Mouse (Mus musculus) G1E (cell line): Measurements from ENCODE around the gene Cwc27. TPM values are rescaled to one million over a fixed set of nuclear protein-coding genes. Genes with fewer than 3 reads are reported as not detected.

Experiments
- ATAC-seq: 2 replicates; pipeline ENCODE4 v1.8.0; 2016; ENCODE audit warnings: mild to moderate bottlenecking; ENCODE audit not compliant: insufficient number of reproducible peaks, poor library complexity, low FRiP score, severe bottlenecking; ENCODE audit errors: extremely low read depth
- DNase-seq: peaks from one replicate; pipeline ENCODE4 v3.0.0; 2012; ENCODE audit warnings: low spot score
- H3K27me3 ChIP-seq: 2 replicates; pipeline ENCODE4 v1.6.1; 2012; ENCODE audit warnings: mild to moderate bottlenecking, low read length, inconsistent platforms; ENCODE audit not compliant: insufficient read depth
- H3K36me3 ChIP-seq: replicated peaks from 2 replicates; pipeline ENCODE3; 2012; ENCODE audit warnings: mild to moderate bottlenecking, inconsistent platforms
- H3K4me1 ChIP-seq: 2 replicates; pipeline ENCODE4 v1.6.1; 2012; ENCODE audit warnings: low read depth, low read length, inconsistent platforms, mixed read lengths; ENCODE audit not compliant: insufficient read depth
- H3K4me3 ChIP-seq: 2 replicates; pipeline ENCODE4 v1.5.1; 2012; ENCODE audit warnings: low read depth, mild to moderate bottlenecking, inconsistent platforms, low read length, moderate library complexity, mixed read lengths
- H3K9me3 ChIP-seq: replicated peaks from 2 replicates; pipeline ENCODE4 v1.6.1; 2012; ENCODE audit warnings: inconsistent platforms
- CTCF ChIP-seq: IDR thresholded peaks from 2 replicates; pipeline ENCODE4 v1.5.1; 2012; ENCODE audit warnings: low read depth, low read length, inconsistent platforms, mixed read lengths
- GATA1 ChIP-seq: IDR thresholded peaks from 2 replicates; pipeline ENCODE4 v1.6.1; 2012; ENCODE audit warnings: borderline replicate concordance, low read length, inconsistent platforms, mixed read lengths
- GATA2 ChIP-seq: IDR thresholded peaks from 2 replicates; pipeline ENCODE4 v1.6.1; 2012; ENCODE audit warnings: low read depth, low read length, inconsistent platforms, borderline replicate concordance
- POLR2AphosphoS5 ChIP-seq: IDR thresholded peaks from 2 replicates; pipeline ENCODE4 v1.6.1; 2012; ENCODE audit warnings: low read depth, low read length, inconsistent platforms; ENCODE audit not compliant: insufficient replicate concordance
- TAL1 ChIP-seq: conservative IDR thresholded peaks from 2 replicates; pipeline ENCODE4 v1.6.1; 2012; ENCODE audit warnings: low read depth, low read length, inconsistent platforms, mixed read lengths
- polyA plus RNA-seq: library from polyadenylated mRNA; stranded (reverse); fragments of >175 nt; gene quantifications from 2 replicates; pipeline ENCODE4 v1.2.3, GENCODE M21; 2012
- total RNA-seq, 2 experiments: library from RNA; stranded (forward) in 1 of 2; stranded (reverse) in 1 of 2; fragments of 200-1000 nt in 1 of 2; fragments of >200 nt in 1 of 2; fragmentation: Nextera tagmentation in 1 of 2; gene quantifications; 2 replicates each; pipeline ENCODE4 v1.2.3; 2014 to 2017

Gene Cwc27
- total and polyA plus RNA-seq, 3 experiments, result 5.1 to 73.0 (median 36.3) TPM

DNA sequence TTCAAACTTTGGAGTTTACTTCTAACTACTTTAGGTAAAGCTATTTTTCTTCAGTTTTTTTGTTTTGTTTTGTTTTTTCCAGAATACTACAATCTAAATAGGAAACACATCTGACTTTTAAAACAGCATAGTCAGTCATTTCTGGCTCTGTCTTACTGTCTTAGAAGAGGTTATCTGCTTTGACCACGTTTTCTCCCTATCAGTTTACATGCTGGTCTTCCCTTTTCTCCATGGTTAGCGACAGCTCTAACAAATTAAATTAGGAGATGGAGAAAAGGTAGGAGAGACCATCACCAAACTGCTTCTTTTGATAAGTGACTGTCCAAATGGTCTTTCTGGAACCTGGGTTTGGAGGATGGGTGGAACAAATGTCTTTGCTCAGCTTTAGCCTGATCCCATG, 131.4 kb downstream of the Cwc27 start:
- H3K27me3 ChIP-seq, result no peaks in the 10 kb centered on the region
- ATAC-seq (no peak), DNase-seq (no peak)
- peaks cover 8% of the 10 kb centered on the region for H3K36me3 ChIP-seq
- H3K4me1 ChIP-seq, result no peaks in the 10 kb centered on the region
- no peak for TF ChIP-seq GATA2
- TF ChIP-seq POLR2AphosphoS5, result no peak
- TF ChIP-seq CTCF, result no peak
- no peak for TF ChIP-seq GATA1
- TF ChIP-seq TAL1, result no peak
- no peak overlapping the region for H3K4me3 ChIP-seq
- no peaks in the 10 kb centered on the region for H3K9me3 ChIP-seq

DNA sequence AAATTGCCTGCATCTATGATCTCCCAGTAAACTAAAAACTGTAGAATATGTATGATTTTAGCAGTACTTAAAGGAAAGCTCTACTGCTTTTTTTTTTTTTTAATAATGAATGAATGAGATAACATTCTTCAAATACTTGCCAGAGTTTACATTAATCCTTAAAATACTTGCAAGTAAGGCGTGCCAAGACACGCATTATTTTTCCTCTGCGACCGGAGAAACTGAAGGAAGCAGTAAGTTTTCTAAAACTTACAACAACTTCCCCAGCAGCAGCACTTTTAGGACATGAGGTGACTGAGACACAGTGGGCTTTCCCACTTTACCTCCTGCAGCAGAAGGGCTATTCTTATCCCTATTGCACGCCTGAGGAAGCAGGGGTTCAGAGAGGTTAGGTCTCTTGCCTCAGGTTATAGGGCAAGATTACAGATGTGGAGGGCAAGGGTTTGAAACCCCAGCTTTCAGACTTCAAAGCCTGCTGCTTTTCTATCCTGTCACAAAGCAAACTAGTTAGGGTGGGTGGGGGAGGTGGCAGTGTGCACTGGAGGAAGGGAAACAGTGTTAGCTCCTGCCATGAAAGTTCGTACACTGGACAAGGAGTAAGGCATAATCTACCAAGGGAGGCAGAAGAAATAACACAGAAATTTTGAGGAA, 132.5 kb downstream of the Cwc27 start:
- Histone ChIP-seq H3K4me3 (no peak overlapping the region), H3K36me3 (peaks cover 8% of the 10 kb centered on the region), H3K9me3 (no peaks in the 10 kb centered on the region), H3K4me1 (no peaks in the 10 kb centered on the region), H3K27me3 (no peaks in the 10 kb centered on the region)
- TF ChIP-seq CTCF (no peak), GATA2 (no peak), GATA1 (no peak), TAL1 (no peak), POLR2AphosphoS5 (no peak)
- DNase-seq (no peak), ATAC-seq (no peak)

DNA sequence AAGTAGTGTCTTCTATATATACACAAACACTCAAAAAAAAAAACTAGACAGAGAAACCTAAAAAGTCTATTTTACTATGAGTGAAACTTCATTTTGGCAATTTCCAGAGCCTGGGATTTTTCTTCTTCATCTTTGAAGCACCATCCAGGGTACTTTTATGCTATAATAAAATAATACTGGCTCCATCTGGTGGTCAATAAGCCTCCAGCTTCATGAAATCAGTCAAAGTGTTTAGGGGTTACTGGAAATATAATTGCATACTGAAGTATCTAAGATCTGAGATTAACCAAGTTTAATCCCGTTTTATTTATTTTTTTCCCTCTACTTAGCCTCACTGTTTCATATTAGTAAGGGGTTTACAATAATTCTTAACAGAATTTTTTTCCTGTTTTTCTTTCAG, 135.7 kb downstream of the Cwc27 start:
- Histone ChIP-seq H3K36me3 (peaks cover 6% of the 10 kb centered on the region), H3K27me3 (no peaks in the 10 kb centered on the region), H3K4me3 (no peak overlapping the region), H3K9me3 (peaks cover 1% of the 10 kb centered on the region; the same call in 1 of the 2 replicates), H3K4me1 (no peaks in the 10 kb centered on the region)
- no peak for ATAC-seq
- no peak for TF ChIP-seq GATA2
- no peak for DNase-seq

DNA sequence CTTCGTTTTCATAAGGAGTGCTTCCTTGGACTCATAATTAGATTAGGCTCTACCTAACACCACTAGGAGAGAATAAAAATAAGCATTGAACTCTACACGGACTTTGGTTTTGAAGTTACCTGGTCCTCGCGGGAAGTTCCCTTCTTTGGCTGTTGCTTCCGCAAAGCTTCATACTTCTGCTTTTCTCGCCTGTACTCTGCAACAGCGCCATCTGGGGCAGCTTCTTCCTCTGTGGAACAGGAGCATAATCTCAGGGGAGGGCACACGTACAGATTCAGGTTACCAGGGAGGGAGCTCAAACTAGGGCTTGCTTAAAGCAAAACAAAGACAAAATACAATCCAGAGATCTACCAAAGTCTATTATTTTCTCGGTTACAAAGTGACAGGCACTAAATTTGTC, 155.8 kb downstream of the Cwc27 start:
- no peak for ATAC-seq
- DNase-seq, result no peak
- H3K9me3 ChIP-seq, result no peaks in the 10 kb centered on the region
- no peaks in the 10 kb centered on the region for H3K4me1 ChIP-seq
- H3K36me3 ChIP-seq, result peaks cover 23% of the 10 kb centered on the region
- H3K4me3 ChIP-seq, result no peak overlapping the region
- TF ChIP-seq TAL1 (no peak), GATA2 (no peak), GATA1 (no peak), CTCF (no peak), POLR2AphosphoS5 (no peak)
- H3K27me3 ChIP-seq, result no peaks in the 10 kb centered on the region

DNA sequence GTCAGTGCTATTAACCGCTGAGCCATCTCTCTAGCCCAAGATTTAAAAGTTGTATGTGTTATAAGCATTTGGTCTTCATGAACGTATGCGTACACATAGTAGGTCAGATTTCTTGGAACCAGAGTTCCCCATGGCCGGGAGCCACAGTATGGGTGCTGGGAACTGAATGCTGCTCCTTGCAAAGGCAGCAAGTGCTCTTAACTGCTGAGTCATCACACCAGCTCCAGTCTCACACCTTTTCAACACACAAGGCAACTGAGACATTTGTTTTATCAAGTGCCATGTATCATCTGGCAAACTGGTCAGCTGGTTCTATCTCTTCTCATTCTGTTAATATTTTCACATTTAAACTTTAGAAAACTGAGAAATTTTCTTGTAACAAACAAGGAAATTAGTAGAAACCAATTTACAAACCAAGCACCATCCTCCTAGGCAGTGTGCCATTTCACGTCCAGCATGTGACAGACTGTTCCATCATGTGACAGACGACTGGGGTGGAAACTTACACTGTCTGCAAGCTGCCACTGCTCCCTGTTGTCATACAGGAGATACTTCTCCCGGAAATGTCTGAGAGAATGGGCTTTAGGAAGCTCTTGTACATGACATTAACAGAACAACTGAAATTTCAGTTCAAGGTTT, 156.8 kb downstream of the Cwc27 start:
- Histone ChIP-seq H3K36me3 (peaks cover 28% of the 10 kb centered on the region), H3K9me3 (no peaks in the 10 kb centered on the region), H3K4me1 (no peaks in the 10 kb centered on the region), H3K4me3 (no peak overlapping the region), H3K27me3 (no peaks in the 10 kb centered on the region)
- no peak for DNase-seq
- ATAC-seq, result no peak
- TF ChIP-seq GATA1 (no peak), CTCF (no peak), TAL1 (no peak), POLR2AphosphoS5 (no peak), GATA2 (no peak)

DNA sequence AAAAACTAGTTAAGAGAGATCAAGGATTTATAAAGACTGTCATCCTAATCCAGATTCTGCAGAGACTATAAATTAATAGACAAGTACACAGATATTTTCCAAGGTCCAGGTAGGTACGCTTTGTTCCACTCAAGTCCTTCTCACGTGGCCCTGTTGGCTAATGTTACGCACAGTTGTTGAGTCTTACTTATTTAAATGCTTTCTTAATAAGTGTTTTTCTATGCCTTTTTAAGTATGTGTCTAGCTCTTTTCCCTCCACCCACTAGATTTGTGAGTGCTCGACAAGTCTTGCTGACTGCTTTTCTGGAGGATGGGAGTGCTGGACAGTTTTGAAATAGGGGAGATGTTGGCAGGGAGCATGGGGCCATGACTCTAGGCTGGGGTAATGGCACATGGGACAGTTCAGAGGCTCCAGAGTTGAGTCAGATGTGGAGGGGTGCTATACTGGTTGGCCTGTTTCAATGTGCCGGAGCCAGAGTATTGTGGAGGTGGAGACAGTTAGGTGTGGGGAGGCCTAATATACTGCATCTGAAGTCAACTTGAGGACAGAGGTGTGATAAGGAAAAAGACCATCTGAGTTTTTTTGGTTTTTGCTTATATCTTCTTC, 160.2 kb downstream of the Cwc27 start:
- H3K36me3 ChIP-seq, result peaks cover 31% of the 10 kb centered on the region
- TF ChIP-seq CTCF, result no peak
- no peaks in the 10 kb centered on the region for H3K9me3 ChIP-seq
- no peaks in the 10 kb centered on the region for H3K27me3 ChIP-seq
- ATAC-seq, result no peak
- no peak overlapping the region for H3K4me3 ChIP-seq
- no peaks in the 10 kb centered on the region for H3K4me1 ChIP-seq
- no peak for DNase-seq
